Mouse (Mus musculus) neural tube, embryonic 14.5 days (tissue): ENCODE measurements around the gene Fam122c. TPM values are rescaled to one million over a fixed set of nuclear protein-coding genes. Genes with fewer than 3 reads are reported as not detected.

Experiments
- ATAC-seq: fragments of 200-750 bp; cut with Nextera tagmentation; 2 replicates; pipeline ENCODE4 v1.8.0; 2017; ENCODE audit warnings: low read depth, mild to moderate bottlenecking, moderate TSS enrichment, moderate library complexity
- H3K27ac ChIP-seq: fragments of 300-500 bp; sonication (generic); 2 replicates; pipeline ENCODE4 v1.5.1; 2014; ENCODE audit warnings: low read depth, mild to moderate bottlenecking, control low read depth, low read length, moderate library complexity, mixed read lengths
- H3K27me3 ChIP-seq: fragments of 300-500 bp; sonication (generic); 2 replicates; pipeline ENCODE4 v1.6.1; 2014; ENCODE audit warnings: low read length; ENCODE audit not compliant: control insufficient read depth, insufficient read depth
- H3K36me3 ChIP-seq: fragments of 300-500 bp; sonication (generic); 2 replicates; pipeline ENCODE4 v1.6.1; 2014; ENCODE audit warnings: low read length, mixed read lengths; ENCODE audit not compliant: control insufficient read depth, insufficient read depth
- H3K4me1 ChIP-seq: fragments of 300-500 bp; sonication (generic); 2 replicates; pipeline ENCODE4 v1.6.1; 2014; ENCODE audit warnings: low read length; ENCODE audit not compliant: control insufficient read depth, insufficient read depth
- H3K4me2 ChIP-seq: fragments of 300-500 bp; sonication (generic); 2 replicates; pipeline ENCODE4 v1.6.1; 2014; ENCODE audit warnings: mild to moderate bottlenecking, low read depth, low read length, control low read depth
- H3K4me3 ChIP-seq: fragments of 300-500 bp; sonication (generic); 2 replicates; pipeline ENCODE4 v1.5.1; 2014; ENCODE audit warnings: low read depth, low read length, control low read depth, mixed read lengths
- H3K9ac ChIP-seq: fragments of 300-500 bp; sonication (generic); replicated peaks from 2 replicates; pipeline ENCODE4 v1.6.1; 2014; ENCODE audit warnings: low read depth, mild to moderate bottlenecking, control low read depth, low read length, mixed read lengths
- H3K9me3 ChIP-seq: fragments of 300-500 bp; sonication (generic); 2 replicates; pipeline ENCODE4 v1.6.1; 2016; ENCODE audit warnings: low read length; ENCODE audit not compliant: control insufficient read depth
- WGBS: fragments of 180-500 bp; shearing (Covaris S2); extraction: QIAGEN DNeasy Blood & Tissue Kit; methylation state at CpG from one replicate; pipeline ENCODE4 v1.1.7; 2014; 5-methylcytosine and 5-hydroxymethylcytosine counted together
- polyA plus RNA-seq: library from polyadenylated mRNA; unstranded; fragments of >200 nt; fragmentation: Nextera tagmentation; extraction: Ambion mirVana; gene quantifications from 2 replicates; pipeline ENCODE4 v1.2.1, GENCODE M21; 2014

Gene Fam122c
- polyA plus RNA-seq, 1 experiment from 2014 or later = not detected

DNA sequence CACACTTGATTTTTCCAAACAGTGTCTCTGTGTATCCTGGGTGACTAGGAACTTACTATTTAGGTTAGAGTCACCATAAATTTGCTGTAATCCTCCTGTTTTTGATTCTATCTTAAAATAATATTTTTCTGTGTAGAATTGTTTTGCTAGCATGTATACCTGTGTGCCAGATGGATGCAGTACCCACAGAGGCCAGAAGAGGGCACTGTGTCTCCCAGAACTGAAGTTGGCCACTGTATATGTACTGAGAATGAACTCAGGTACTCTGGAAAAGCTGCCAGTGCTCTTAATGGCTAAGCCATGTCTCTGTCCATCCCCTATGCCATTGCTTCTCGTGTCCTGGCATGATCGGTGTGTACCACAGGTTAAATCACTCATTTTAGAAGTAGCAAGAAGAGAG is 68.3 kb downstream of the Fam122c start:
- H3K36me3 ChIP-seq = no peaks in the 10 kb centered on the region
- 78% methylated on average over 2 of the region's 2 CpGs for WGBS
- H3K9me3 ChIP-seq = no peaks in the 10 kb centered on the region
- H3K27ac ChIP-seq = no peak overlapping the region
- ATAC-seq = no peak
- no peak overlapping the region for H3K4me3 ChIP-seq
- no peak overlapping the region for H3K9ac ChIP-seq
- H3K4me1 ChIP-seq = no peaks in the 10 kb centered on the region
- no peaks in the 10 kb centered on the region for H3K27me3 ChIP-seq
- no peak overlapping the region for H3K4me2 ChIP-seq

GRCm38 (mm10) chrX:53348374-53348773 is 75.2 kb downstream of the Fam122c start:
- Histone ChIP-seq H3K27me3 (no peaks in the 10 kb centered on the region), H3K4me2 (no peak overlapping the region), H3K4me1 (no peaks in the 10 kb centered on the region), H3K4me3 (no peak overlapping the region), H3K27ac (no peak overlapping the region), H3K9me3 (no peaks in the 10 kb centered on the region), H3K9ac (no peak overlapping the region), H3K36me3 (no peaks in the 10 kb centered on the region)
- 88% methylated on average over 4 of the region's 4 CpGs for WGBS
- ATAC-seq = no peak

GRCm38 (mm10) chrX:53364668-53365383 is 91.6 kb downstream of the Fam122c start:
- Histone ChIP-seq H3K9me3 (no peaks in the 10 kb centered on the region), H3K36me3 (no peaks in the 10 kb centered on the region), H3K4me1 (no peaks in the 10 kb centered on the region), H3K4me2 (no peak overlapping the region), H3K27me3 (no peaks in the 10 kb centered on the region), H3K9ac (no peak overlapping the region), H3K27ac (no peak overlapping the region), H3K4me3 (no peak overlapping the region)
- ATAC-seq = no peak
- WGBS = 44% methylated on average over 7 of the region's 7 CpGs

DNA sequence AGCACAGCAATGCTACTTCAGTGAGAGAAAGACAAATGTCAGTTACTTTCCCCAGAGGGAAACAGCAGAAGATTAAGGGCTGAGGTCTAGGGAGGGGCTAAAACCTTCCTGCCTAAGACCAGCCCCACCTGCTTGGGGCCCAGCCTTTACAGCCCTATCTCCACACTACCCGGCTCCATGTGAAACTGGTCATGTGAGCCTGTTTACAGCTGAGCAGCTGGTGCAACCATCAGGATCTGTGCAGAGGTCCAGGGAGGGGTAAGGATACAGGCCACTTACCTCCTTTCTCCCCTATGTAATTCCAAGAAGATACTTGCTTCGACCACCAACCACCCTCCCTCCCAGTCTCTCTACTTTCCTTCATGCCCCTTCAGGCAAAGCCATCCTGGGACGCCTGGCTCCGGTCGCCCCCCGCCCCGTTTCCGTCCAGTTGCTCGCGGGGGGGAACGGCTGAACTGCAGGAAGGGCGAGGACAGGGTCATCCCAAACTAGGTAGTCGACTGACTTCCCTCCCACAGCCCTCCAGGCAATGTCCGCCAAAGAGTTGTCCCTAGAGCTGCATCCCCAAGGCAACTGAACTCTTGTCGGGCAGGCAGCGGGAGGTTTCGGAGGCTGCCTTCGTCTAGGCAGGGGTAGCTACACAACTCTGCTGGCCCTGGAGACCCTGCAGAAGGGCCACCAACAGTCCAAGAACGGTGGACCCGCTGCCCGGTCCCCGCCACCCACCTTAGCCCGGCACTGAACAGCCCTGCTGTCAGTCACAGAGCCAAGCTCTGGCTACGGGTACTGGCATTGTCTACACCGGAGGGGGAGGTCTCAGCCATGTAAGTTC is 96.5 kb downstream of the Fam122c start:
- H3K4me2 ChIP-seq = peak overlapping the region; percentile 52
- ATAC-seq = peak; percentile 88
- WGBS = 18% methylated on average over 24 of the region's 25 CpGs

GRCm38 (mm10) chrX:53370366-53370740 is 97.1 kb downstream of the Fam122c start, which contains the start of gene Mospd1:
Mospd1 (minus strand) TSS chrX:53370502.
- Histone ChIP-seq H3K4me1 (no peaks in the 10 kb centered on the region), H3K4me3 (peak within 1 kb of the TSS; percentile 52), H3K9ac (peak within 1 kb of the TSS; percentile 69), H3K4me2 (peak within 1 kb of the TSS; percentile 52), H3K36me3 (no peaks in the 10 kb centered on the region), H3K27ac (peak within 1 kb of the TSS; percentile 62), H3K27me3 (no peaks in the 10 kb centered on the region), H3K9me3 (no peaks in the 10 kb centered on the region)
- ATAC-seq = peak; percentile 97
- 8% methylated on average over 8 of the region's 15 CpGs for WGBS

More for the DNA sequence above, 96.5 kb downstream of the Fam122c start:
- peak overlapping the region; percentile 52 for H3K4me3 ChIP-seq
- H3K27me3 ChIP-seq = no peaks in the 10 kb centered on the region
- H3K27ac ChIP-seq = peak overlapping the region; percentile 62
- no peaks in the 10 kb centered on the region for H3K4me1 ChIP-seq
- peak overlapping the region; percentile 69 for H3K9ac ChIP-seq
- H3K36me3 ChIP-seq = no peaks in the 10 kb centered on the region
- H3K9me3 ChIP-seq = no peaks in the 10 kb centered on the region

Other genes with a start within 250 kb of the Fam122c start
- 0.50 TPM in 1 of 2 replicates, not detected in the other for gene Plac1, start 33.3 kb upstream of the Fam122c start, polyA plus RNA-seq
- gene Fam122b, start 3.6 kb upstream of the Fam122c start, polyA plus RNA-seq = 3.6 and 4.0 TPM in 2 replicates
- 41.9 and 55.4 TPM in 2 replicates for gene Mospd1, start 97.1 kb downstream of the Fam122c start, polyA plus RNA-seq
- not detected in 2 replicates for gene Etd, start 161.5 kb downstream of the Fam122c start, polyA plus RNA-seq